Mouse (Mus musculus) skeletal muscle tissue, adult 2 months (tissue): ENCODE data around the gene Spata17.

Experiments used
- DNase-seq: peaks from one replicate; pipeline ENCODE4 v3.0.0-alpha.2; 2012; ENCODE audit warnings: low read depth, low spot score

Spata17 gene

GRCm38 (mm10) chr1:187004306-187004705 is 211.0 kb downstream of the Spata17 start:
- DNase-seq: no peak

DNA sequence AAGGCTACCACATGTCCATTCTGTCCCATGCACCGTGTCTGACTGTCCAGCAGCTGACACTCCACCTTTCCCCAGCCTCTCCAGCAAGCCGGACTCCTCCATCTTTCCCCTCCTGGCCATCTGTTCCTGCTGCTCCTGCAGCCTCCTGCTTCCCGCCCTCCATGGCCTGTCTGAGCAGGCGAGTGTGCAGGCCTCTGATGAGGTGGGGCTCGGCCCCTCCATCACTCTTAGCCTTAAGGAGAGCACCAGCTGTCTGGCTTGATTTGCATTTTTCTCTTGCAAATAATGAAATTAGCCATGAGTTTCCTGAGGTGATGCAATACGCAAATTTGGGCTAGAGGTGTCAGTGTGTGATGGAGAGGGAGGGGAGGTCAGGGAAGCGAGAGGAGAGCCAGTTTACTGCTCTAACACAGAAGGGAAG is 211.8 kb downstream of the Spata17 start:
- DNase-seq: no peak

DNA sequence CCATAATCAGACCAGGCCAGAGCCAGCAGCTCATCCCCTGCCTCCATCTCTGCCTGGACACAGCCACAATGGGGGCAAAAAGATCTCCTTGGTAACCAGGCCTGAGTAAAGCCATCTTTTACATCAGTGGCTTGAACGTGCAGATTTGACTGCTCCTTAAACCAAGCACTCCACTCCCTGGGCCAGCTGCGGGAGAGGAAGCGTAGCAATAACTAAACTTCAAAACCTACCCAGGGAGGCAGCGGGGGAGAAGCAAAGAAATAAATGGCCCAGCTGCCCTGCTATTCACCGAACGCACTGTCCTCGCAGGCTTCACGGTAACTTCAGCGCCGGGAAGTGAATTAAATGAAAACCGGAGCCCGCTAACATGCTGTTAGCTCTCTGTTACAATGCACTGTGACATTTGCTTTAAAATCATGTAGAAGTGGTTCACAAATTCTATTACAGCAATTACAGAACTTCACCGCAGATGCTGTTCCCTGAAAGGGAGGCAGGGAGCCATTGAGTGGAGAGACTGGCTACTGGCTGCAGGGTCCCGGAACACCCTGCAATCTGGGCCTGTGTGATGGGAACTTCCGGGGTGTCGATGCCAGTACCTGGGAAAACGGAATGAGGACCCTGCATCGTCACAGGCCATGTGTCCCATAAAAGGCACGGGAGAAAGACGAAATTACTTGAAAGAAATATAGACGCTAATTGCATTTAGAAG is 217.5 kb downstream of the Spata17 start:
- DNase-seq: no peak
